Mouse (Mus musculus) liver, adult 2 months (tissue): Measurements from ENCODE around the gene Ifit3b.
"Not testable (repeated sequence)": the region's sequence is repeated elsewhere in the genome, so short reads cannot be mapped to it uniquely, and the experiment has no call there.

ENCODE experiments used
- CTCF ChIP-seq: fragments of 200-500 bp; IDR thresholded peaks from 2 replicates; pipeline ENCODE4 v1.5.1; 2011; ENCODE audit warnings: low read depth, low read length, control low read depth
- POLR2A ChIP-seq: fragments of 200-500 bp; IDR thresholded peaks from 2 replicates; pipeline ENCODE4 v1.6.1; 2011; ENCODE audit warnings: low read length, control low read depth; ENCODE audit not compliant: insufficient read depth; ENCODE audit errors: extremely low read depth

DNA sequence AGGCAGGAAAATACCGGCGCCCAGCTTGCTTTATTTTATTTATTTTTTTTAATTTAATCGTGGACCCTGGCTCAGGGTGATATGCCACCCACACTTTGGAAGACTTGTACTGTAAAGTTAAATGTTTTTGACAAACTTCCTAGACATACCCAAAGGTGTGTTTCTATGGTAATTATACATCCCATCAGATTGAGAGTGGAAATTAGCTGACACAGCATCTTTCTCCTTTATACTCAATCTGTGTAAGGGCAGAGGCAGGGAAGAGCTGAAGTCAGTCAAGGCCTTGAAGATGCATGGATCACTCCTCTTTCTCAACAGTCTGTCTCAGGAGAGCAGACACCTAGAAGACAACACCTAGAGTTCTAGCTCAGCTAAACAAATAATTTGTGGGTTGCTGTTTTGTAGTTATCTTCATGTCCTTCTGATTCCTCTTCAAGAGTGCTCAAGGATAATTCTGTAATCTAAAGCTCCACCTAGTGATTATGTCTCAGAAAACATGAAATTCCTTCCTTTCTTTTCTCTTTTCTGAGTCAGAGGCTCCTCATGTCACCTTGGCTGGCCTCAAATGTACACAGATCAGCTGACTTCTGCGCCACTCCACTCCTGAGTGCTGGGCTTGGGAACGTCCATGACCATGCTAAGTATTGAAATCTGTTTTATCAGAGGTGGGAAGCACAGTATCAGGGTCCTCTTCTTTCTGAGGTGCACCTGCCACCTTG, 21.9 kb upstream of the Ifit3b start:
- 0 out of 2 replicates have a peak, but pooled peaks have one; percentile 4 for TF ChIP-seq CTCF
- not testable (repeated sequence) for TF ChIP-seq POLR2A
